Mouse (Mus musculus) liver, embryonic 18 days (tissue): ENCODE measurements around the gene Usp12. TPM values are rescaled to one million over a fixed set of nuclear protein-coding genes. Genes with fewer than 3 reads are reported as not detected.

Experiments
- polyA plus RNA-seq: library from polyadenylated mRNA; depleted of rRNA; stranded (reverse); fragments of >200 nt; gene quantifications from 2 replicates; pipeline ENCODE4 v1.2.3, GENCODE M21; 2012; rRNA removed

Usp12 gene
- polyA plus RNA-seq = 8.4 and 8.8 TPM in 2 replicates

GRCm38 (mm10) chr5:146794853-146795252 lies at the start of gene Usp12:
Gene Usp12 (minus strand): TSS chr5:146795006.

GRCm38 (mm10) chr5:146832769-146833448 lies 38.1 kb upstream of the Usp12 start, which contains the start of gene Rpl21:
Gene Rpl21 (plus strand): TSS chr5:146832890.

Other genes with a start within 250 kb of the Usp12 start
- not detected in 2 replicates for gene Gm3415, start 238.9 kb downstream of the Usp12 start, polyA plus RNA-seq
- 2.2 TPM in 2 replicates for gene Gpr12, start 209.8 kb downstream of the Usp12 start, polyA plus RNA-seq
- gene Rpl21, start 37.9 kb upstream of the Usp12 start, polyA plus RNA-seq = 211 and 230 TPM in 2 replicates
- 1.4 and 2.1 TPM in 2 replicates for gene Rasl11a, start 50.1 kb upstream of the Usp12 start, polyA plus RNA-seq
- 26.3 and 31.2 TPM in 2 replicates for gene Gtf3a, start 153.7 kb upstream of the Usp12 start, polyA plus RNA-seq
- 7.7 and 7.8 TPM in 2 replicates for gene Mtif3, start 168.8 kb upstream of the Usp12 start, polyA plus RNA-seq